Mouse (Mus musculus): ENCODE measurements around the gene Stag2.

The Stag2 gene

DNA sequence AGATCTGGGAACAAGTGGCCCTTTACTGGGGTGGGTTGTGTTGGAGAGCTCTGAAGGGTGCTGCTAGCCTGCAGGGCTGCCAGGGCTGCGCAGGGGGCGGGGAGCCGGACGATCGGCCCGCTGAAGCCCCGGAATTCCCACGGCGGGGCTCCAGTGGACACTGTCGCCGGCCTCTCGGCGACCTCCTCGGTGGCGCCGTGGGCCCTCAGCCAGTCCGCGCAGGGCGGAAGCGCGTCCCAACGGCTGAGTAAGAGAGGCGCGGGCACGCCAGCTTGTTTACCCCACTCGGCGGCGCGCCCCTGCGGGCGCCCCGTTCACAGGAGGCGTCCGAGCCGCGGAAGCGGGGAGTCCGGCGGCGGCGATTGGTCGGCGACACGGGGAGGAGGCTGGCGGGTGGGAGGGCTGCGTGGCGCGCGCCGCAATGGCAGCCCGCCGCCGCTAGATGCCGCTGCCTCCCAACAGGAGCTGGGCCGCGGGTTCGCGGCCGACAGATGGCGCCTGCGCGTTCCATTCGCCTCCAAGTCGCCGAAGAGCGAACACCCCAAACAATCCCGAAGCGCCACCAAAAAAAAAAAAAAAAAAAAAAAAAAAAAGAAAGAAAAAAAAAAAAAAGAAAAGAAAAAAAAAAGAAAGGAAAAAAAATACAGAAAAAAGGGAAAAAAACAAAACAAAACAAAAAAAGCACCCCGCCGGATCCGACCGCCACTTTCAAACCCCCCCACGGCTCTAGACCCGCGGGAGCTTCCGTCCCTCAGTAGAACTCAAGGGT is at the start of gene Stag2:
Gene Stag2, plus strand, starts transcription at position 530 of the 769 bp plus-strand sequence.
- DNase-seq (ENCODE audit: low spot score) = peak; percentile 84

DNA sequence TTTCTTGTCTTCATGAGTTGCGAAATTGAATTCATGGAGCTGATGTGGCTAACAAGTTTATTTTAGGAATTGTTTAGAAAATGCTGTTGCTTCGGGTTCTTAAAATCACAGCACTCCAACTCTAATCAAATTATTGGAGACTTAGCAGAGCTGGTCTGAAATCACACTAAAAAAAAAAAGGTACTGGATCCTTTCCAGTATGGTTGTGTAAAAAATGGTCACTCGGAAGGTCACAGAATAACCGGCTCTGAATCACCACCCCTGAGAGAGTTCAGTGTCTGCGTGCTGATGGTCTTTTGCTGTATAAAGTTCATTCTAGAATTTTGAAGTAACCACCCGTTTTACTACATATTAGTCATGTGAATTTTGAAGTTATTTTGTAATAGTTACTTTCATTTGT is 42.0 kb upstream of the Stag2 start:
- no peak for DNase-seq (ENCODE audit: low spot score)

GRCm38 (mm10) chrX:42110585-42110984 is 38.5 kb upstream of the Stag2 start:
- DNase-seq (ENCODE audit: low spot score) = no peak

DNA sequence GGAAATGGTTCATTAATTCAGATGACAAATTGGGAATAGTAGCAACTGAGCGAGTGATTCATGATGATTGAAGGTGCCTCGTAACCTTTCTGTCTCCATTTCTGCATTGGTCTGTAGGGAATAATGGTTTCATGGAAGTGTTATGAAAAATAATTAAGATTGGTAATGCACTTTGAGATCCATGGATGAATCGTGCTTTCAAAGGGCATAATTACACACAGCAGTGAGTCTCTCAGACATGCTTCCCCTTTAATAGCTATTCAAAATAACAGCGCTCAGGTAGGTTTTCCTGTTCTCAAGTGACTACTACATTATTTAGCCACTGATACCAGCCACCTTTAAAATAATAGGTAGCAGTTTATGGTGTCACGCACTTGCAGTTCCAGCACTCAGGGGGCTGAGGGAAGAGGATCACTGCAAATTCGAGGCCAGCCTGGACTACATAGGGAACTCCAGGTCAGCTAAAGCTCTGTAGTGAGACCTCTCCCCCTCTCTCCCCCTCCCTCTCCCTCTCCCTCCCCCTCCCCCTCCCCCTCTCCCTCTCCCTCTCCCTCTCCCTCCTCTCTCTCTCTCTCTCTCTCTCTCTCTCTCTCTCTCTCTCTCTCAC is 29.6 kb upstream of the Stag2 start:
- DNase-seq (ENCODE audit: low spot score) = no peak

- DNase-seq (ENCODE audit: low spot score) = no peak
Observed at GRCm38 (mm10) chrX:42124963-42125697, 24.0 kb upstream of the Stag2 start.

DNA sequence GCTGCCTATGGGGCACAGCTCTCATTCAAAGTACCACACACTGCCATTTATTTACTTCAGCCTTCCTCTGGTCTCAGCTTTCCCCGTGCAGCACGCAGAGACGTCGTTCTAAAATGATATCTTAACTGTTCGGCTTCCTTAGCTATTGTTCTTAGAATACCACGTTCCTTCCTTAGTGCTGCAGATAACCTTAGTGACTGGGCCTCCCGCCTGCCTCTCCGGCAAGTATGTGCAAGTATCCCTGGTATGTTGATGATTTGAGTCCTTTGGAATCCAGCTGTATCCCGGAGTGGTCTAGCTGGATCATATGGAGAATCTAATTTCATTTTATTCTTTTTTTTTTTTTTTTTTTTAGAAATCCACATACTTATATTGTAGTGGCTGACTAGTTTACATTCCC is 9.2 kb upstream of the Stag2 start:
- DNase-seq (ENCODE audit: low spot score) = no peak

DNA sequence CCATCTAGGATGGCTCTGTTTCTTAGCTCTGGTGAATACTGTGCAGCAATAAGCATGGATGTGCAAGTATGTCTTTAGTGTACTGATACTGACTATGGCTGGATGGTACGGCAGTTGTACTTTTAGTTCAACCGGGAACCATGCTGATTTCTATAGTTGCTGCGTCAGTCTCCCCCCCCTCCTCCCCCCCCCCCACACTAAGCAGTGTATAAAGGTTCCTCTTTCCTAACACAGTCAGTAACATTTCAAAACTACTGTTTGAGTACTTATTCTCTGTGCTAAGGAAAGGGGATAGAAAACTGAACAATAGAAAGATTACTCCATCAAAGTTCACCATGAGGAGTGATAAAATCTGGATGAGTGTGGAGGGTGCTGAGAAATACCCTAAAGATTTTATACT is 6.5 kb upstream of the Stag2 start:
- DNase-seq (ENCODE audit: low spot score) = no peak

DNA sequence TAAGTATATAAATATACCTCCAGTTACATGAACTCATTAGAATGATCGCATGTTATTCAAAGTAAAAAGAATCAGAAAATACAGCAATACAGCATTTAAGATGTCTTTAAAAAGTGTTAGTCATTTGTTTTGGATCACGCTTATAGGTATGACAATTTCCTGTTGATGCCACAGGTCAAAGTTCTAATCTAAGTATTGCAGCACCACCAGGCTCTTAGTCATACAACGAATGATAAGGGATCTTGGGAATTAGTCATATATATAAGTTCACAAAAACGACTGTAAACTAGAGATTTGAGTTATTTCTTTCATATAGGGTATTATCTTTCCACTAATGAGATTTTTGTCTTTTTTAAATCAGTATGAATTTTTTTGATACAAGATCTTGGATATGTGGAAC is 5.1 kb upstream of the Stag2 start:
- no peak for DNase-seq (ENCODE audit: low spot score)

DNA sequence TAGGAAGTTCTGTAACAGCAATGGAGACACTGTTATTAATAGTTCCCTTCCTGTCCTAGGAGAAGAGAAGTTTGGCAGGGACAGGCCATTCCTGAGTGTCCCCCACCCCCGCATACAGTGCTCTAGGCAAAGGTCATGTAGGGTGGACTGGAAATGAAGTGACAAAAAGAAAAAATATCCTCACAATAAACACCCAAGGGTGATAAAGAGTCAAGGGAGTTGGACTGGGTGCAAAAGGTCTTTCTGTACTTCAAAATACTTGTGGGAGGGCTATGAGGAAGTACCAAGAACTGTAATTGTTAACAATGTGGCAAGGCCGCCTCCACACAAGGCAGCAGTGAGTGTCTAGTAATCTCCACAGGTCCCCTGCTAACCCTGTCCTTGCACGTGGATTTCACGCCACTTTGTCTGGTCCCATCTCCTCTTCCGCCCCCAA is 1.1 kb upstream of the Stag2 start:
- peak; percentile 7 for DNase-seq (ENCODE audit: low spot score)

- DNase-seq (ENCODE audit: low spot score) = peak; percentile 11
Observed at GRCm38 (mm10) chrX:42149557-42150345, 634 bp downstream of the Stag2 start.

DNA sequence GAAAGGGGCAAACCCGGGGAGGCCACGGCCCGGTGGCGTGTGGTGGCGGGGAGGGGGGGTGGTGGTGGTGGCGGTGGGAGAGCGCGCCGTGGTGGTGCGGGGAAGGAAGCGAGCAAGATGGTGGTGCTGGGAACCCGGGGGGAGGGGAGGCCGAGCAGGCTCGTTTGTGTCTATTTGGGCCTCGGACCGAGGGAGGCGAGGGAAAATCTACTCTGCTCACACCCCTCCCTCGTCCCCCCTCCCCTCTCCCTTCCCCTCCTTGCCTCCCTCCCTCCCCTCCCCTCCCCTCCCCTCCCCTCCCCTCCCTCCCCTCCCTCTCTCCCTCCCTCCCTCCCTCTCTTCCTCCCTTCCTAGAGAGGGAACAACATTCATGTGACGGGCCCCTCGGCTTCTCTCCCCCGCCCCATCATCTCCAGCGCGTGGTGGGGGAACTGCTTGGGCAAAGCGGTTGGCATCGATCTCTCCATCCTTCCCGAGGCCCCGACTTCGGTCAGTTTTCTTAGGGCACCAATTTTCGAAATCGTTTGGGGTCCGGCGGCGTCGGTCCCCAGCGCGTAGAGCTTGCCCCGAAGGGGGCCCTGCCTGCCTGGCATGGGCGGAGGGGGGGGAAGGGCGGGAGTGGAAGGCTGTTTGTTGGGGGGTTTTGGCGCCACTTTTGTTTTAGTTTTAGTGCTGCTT is 1.4 kb downstream of the Stag2 start:
- peak; percentile 68 for DNase-seq (ENCODE audit: low spot score)

DNA sequence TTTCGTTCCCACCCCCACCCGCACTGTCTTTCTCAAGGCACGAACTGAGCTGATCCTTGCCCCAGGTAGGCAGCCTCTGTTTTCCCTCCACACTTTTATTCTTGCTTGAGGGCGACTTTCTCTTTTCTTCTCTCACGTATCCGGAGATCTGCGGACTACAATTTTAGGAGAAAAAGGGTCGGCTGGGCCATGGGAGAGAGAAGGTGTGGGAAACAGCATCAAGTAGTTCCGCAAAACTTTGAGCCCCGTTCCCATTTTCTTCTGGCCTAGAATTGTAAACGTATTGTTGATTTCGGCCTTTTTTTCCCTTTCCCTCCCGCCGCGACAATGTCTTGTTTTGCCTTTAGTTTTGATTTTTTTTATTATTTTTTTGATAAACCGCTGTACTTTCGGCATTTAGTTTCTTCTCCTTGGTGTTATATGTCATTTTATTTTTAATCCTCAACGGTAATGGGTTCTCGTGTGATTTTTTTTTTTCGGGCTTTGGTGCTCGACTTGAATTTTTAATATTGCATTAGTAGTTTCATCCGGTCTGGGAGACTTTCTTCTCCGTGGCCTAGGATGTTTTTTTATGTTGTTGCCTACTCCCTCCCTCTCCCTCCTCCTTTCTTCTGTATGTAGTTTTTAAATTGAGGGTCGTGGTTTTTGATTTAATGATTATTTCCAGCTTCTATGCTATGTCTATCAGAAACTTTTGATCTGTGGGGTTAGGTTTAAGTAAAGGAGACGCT is 2.1 kb downstream of the Stag2 start:
- no peak for DNase-seq (ENCODE audit: low spot score)

DNA sequence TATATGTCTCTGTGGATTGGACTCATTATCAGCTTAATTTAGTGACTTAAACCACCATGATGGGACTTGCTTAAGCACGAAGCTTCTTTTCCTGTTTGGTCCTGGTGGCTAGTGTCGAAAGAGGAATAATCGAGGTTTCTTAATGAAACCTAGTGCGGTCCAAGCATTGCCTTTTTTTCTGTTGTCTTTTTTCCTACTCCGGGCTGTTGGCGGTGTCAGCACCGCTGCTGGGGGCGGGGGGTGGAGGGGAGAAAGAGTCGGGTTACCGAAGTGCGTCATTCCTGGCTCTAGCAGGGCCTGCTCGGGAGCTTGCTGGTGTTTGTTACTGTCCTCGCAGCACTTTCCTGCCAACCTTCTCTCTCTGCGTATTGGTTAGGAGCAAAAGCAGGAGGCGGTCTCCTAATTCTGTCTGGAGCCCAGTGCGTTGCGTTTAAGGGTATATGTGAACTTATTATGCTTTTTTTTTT is 2.8 kb downstream of the Stag2 start:
- peak; percentile 84 for DNase-seq (ENCODE audit: low spot score)

DNA sequence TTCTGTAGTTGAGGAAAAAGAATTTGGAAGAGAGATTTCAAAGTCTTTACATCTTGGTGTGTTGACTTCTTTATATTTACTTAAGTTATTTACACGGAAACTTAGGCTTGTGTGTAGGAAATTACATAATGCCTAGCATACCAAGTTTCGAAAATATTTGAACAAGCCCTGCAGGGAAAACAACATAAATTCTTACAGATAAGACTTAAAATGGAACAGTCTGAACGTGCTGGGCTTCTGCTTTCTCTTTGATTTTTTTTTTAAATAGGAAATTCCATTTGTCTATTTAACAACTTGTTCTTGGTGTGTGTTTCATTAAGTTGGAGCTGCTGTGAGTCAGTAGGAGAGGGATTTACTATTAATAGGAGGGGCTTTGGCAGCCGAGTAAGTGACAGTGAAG is 3.9 kb downstream of the Stag2 start:
- DNase-seq (ENCODE audit: low spot score) = no peak

DNA sequence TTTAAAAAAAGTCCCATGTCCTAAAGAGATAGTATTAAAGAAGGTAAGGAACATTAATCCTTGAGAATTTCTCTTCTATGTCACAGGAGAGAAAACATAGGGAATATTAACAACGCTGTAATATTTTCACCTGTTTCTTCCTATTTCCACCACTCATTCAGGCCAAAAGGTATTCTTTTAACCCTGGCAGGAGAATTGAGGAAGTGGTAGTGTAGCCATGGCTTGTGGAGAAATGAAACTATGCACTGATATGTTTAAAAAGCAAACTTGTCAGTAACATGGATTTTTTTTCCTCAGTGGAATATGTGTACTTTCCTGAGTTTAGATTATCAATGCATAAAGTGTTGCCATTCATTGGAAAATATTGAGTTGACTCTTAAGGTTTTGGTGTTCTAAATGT is 16.3 kb downstream of the Stag2 start:
- DNase-seq (ENCODE audit: low spot score) = no peak

DNA sequence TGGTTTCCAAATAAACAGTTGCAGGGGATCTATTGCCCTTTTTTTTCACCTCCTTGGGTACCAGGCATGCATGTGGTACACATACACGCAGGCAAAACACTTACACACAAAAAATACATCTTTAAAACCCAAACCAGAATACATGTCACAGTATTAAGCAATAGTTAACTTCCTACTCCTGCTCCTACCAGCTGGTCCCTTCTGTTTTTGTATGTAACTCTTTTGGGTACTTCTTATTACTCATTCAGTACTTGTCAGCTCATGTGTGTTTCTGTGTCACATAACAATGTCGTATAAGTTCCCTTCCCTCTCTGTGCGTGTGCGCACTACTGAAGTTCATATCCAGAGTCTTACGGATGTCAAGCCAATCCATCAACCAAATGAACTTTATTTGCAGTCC is 21.7 kb downstream of the Stag2 start:
- DNase-seq (ENCODE audit: low spot score) = no peak

GRCm38 (mm10) chrX:42187590-42187989 is 38.5 kb downstream of the Stag2 start:
- no peak for DNase-seq (ENCODE audit: low spot score)

DNA sequence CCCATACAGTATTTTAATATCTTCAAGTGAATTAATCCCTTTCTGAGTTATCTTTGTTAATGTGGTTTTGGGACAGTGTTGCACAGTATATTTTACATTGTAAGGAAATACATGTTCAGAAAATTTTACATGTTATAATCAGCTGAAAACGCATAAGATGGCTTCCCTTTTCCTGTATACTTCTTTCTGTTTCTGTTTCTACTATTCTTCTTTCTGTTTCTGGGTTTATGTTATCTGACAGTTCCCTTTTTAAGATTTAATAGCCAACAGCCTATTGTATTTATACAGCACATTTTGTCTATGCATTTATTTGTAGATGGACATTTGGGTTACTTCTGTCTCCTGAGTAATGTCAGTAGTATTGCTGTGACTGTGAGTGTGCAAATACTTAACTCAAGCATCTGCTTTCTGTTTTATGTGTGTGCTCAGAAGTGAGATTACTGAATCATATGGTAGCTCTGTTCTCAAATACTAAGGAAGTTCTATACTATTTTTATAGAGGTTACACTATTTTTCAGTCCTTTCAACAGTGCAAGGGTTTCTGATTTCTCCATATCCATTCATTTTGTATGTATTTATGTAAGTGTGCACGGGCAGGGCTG is 39.8 kb downstream of the Stag2 start:
- no peak for DNase-seq (ENCODE audit: low spot score)

DNA sequence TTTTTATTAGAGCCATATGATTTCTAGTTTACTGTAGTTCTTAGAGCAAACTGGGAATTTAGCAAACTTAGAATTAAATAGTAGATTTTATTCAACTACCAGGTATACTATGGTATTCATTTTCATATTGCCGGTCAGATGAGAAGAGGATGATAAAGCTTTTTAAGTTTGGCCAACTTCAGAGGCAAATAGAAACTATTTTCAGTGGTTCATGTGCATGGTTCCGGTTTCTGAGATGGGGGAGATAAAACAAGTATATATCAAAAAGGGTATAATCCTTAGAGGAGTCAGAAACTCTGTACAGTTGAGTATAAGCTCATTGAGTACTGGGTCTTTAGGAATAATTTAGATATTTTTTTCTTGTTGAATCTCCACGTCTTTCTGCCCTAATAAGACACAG is 45.5 kb downstream of the Stag2 start:
- DNase-seq (ENCODE audit: low spot score) = no peak

GRCm38 (mm10) chrX:42202482-42202881 is 53.4 kb downstream of the Stag2 start:
- no peak for DNase-seq (ENCODE audit: low spot score)
